Mouse (Mus musculus) embryonic facial prominence, embryonic 11.5 days (tissue): ENCODE data around the gene Lurap1. TPM values are rescaled to one million over a fixed set of nuclear protein-coding genes. Genes with fewer than 3 reads are reported as not detected.

ENCODE experiments used
- ATAC-seq: fragments of 200-750 bp; cut with Nextera tagmentation; replicated peaks from 2 replicates; pipeline ENCODE4 v1.8.0; 2017; ENCODE audit warnings: low read depth; ENCODE audit not compliant: insufficient number of reproducible peaks, low FRiP score, low TSS enrichment
- DNase-seq: peaks from one replicate; pipeline ENCODE4 v3.0.0-alpha.2; 2015; ENCODE audit warnings: low spot score
- H3K27ac ChIP-seq: fragments of 300-500 bp; sonication (generic); replicated peaks from 2 replicates; pipeline ENCODE4 v1.5.1; 2014; ENCODE audit warnings: mild to moderate bottlenecking, low read depth, low read length, control low read depth
- H3K27me3 ChIP-seq: fragments of 300-500 bp; sonication (generic); 2 replicates; pipeline ENCODE4 v1.6.1; 2014; ENCODE audit warnings: mild to moderate bottlenecking, low read length, moderate library complexity, mixed read lengths; ENCODE audit not compliant: control insufficient read depth, insufficient read depth
- H3K36me3 ChIP-seq: fragments of 300-500 bp; sonication (generic); replicated peaks from 2 replicates; pipeline ENCODE4 v1.6.1; 2014; ENCODE audit warnings: low read depth, mild to moderate bottlenecking, low read length, moderate library complexity, mixed read lengths; ENCODE audit not compliant: control insufficient read depth, insufficient read depth
- H3K4me1 ChIP-seq: fragments of 300-500 bp; sonication (generic); 2 replicates; pipeline ENCODE4 v1.6.1; 2014; ENCODE audit warnings: low read length, mixed read lengths; ENCODE audit not compliant: control insufficient read depth, insufficient read depth
- H3K4me2 ChIP-seq: fragments of 300-500 bp; sonication (generic); 2 replicates; pipeline ENCODE4 v1.6.1; 2014; ENCODE audit warnings: low read depth, mild to moderate bottlenecking, control low read depth, low read length, moderate library complexity
- H3K4me3 ChIP-seq: fragments of 300-500 bp; sonication (generic); 2 replicates; pipeline ENCODE4 v1.5.1; 2014; ENCODE audit warnings: low read depth, low read length, control low read depth
- H3K9ac ChIP-seq: fragments of 300-500 bp; sonication (generic); replicated peaks from 2 replicates; pipeline ENCODE4 v1.6.1; 2014; ENCODE audit warnings: mild to moderate bottlenecking, control low read depth, low read length
- H3K9me3 ChIP-seq: fragments of 300-500 bp; sonication (generic); replicated peaks from 2 replicates; pipeline ENCODE4 v1.6.1; 2016; ENCODE audit warnings: mild to moderate bottlenecking, low read length, inconsistent platforms, mixed read lengths; ENCODE audit not compliant: control insufficient read depth
- WGBS: fragments of 180-500 bp; shearing (Covaris S2); extraction: QIAGEN DNeasy Blood & Tissue Kit; methylation state at CpG from one replicate; pipeline ENCODE4 v1.1.7; 2014; 5-methylcytosine and 5-hydroxymethylcytosine counted together
- polyA plus RNA-seq: library from polyadenylated mRNA; unstranded; fragments of >200 nt; fragmentation: Nextera tagmentation; extraction: Ambion mirVana; gene quantifications from 2 replicates; pipeline ENCODE4 v1.2.1, GENCODE M21; 2014

Gene Lurap1
- 1.6 and 2.1 TPM in 2 replicates for polyA plus RNA-seq

DNA sequence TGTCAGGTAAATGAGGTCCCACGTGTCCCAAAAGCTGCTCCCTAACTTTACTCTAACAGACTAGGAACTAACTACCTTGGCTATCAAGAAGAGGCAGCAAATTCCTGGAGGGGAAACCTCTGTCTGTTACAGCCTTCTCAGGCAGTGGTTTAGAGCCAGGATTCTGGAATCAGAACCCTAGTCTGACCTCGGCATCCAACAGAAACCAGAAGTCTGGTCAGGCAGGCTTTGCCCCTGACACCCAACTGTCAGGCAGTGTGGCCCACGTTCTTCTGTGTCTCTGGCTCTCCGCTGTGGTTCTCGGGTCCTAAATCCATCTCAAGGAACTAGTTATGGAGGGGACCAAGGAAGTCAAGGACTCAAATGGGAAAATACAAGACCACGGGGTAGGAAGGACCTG is at the start of gene Lurap1:
Lurap1 (minus strand) TSS at position 101 of the 400 bp plus-strand sequence.
- 78% methylated on average over 6 of the region's 6 CpGs for WGBS
- Histone ChIP-seq H3K27me3 (no peaks in the 10 kb centered on the region), H3K36me3 (peaks cover 7% of the 10 kb centered on the region), H3K4me1 (peaks cover 2% of the 10 kb centered on the region; the same call in 1 of the 2 replicates), H3K4me3 (peak within 1 kb of the TSS; percentile 68), H3K9me3 (no peaks in the 10 kb centered on the region), H3K9ac (peak within 1 kb of the TSS; percentile 97), H3K4me2 (peak within 1 kb of the TSS; percentile 72), H3K27ac (peak within 1 kb of the TSS; percentile 85; the same call in 1 of the 2 replicates)
- DNase-seq, result no peak
- no peak for ATAC-seq

DNA sequence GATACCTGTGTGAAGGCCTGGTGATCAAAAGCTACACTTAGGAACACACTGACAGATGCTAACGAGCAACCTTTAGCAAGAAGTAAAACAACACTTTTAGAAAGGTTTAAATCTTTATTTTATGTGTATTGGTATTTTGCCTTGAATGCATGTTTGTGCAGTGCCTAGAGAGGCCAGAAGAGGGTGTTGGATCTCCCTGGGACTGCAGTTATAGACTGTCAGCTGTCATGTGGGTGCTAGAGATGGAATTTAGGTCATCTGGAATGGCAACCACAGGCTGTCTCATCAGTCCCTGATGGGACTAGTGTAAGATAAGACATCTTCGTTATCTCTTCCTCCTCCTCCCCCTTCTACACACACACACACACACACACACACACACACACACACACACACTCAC is 47.3 kb upstream of the Lurap1 start:
- Histone ChIP-seq H3K4me3 (no peak overlapping the region), H3K27ac (no peak overlapping the region), H3K9ac (no peak overlapping the region), H3K9me3 (no peaks in the 10 kb centered on the region), H3K4me1 (no peaks in the 10 kb centered on the region), H3K27me3 (no peaks in the 10 kb centered on the region), H3K36me3 (no peaks in the 10 kb centered on the region), H3K4me2 (no peak overlapping the region)
- ATAC-seq (no peak), DNase-seq (no peak)
- WGBS, result 85% methylated on average over 2 of the region's 2 CpGs

DNA sequence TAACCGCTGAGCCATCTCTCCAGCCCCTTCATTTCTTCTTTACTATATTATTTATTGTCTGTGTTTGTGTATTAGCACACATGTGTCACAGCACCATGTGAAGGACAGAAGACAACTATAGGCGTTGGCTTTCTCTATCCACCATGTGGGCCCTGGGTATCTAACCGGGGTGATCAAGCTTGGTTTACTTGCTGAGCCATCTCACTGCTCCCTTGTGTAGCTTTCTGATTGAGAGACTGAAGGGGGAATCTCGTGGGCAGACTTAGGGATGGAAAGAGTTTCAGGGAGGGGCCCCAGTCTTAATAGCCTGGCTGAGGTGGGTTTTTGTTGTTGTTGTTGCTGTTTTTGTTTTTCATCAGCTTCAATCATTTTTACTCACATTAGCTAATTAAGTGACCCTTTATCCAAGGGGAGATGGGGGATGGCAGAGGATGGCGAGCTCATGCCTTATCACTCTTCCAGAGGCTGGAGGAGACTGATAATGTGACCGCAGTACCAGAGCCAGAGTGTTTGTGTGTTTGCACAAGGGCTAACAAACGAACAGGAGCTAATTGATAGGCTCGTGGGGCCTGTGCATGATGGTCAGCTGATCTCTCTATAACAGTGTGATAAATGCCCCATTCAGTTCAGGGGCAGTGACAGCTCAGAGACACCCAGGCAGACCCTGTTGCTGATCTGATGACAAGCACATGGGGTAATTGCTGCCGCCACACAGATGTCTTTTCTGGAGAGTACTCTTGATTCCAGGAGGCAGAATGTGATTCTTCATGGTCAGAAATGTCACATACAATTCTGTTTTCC is 42.6 kb upstream of the Lurap1 start:
- Histone ChIP-seq H3K4me1 (no peaks in the 10 kb centered on the region), H3K36me3 (no peaks in the 10 kb centered on the region), H3K27me3 (no peaks in the 10 kb centered on the region), H3K9ac (no peak overlapping the region), H3K9me3 (no peaks in the 10 kb centered on the region), H3K4me3 (no peak overlapping the region), H3K4me2 (no peak overlapping the region), H3K27ac (no peak overlapping the region)
- DNase-seq (no peak), ATAC-seq (0 out of 2 replicates have a peak, but pooled peaks have one; percentile 18)
- 64% methylated on average over 9 of the region's 9 CpGs for WGBS

DNA sequence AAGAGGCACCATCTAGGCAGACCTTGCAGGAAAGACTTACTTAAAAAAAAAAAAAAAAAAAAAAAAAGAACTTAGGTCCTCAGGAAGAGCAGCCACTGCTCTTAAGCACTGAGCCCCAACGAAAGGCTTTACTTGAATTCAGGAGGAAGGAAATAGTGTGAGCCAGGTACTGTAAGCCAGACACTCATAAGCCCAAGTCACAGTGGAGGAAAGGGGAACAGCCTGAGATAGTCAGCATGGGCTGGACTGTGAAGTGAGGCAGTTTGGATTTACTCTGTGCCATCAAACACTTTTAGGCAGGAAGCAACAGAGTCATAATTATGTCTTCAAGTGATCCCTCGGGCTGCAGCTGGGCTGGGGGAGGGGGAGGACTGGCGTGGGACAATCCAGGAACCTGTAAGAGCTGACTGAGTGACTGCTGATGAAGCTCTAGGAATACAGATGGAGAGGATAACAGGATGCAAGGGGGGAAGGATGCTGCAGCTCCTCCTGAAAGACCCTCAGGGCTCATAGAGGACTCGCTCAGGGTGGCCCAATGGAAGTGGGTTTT is 41.2 kb upstream of the Lurap1 start:
- H3K27me3 ChIP-seq, result no peaks in the 10 kb centered on the region

DNA sequence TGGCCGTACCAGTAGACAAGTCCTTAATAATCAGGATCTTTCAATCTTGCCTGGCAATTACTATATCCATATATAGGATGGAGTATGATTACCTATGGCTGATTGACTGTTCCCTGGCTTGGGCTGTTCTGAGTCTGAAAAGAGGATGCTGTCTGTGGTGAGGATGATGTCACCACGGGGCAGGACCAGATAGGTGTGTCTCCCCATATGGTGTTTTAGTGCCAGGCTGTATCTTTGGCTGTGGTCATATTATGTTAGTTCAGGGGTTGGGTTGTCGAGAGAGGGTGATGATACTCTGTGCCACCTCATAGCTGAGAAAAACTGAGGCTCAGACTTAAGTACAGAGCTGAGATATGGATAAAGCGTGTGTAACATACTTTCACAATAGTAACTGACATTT is 33.9 kb upstream of the Lurap1 start:
- H3K4me2 ChIP-seq, result no peak overlapping the region
- no peak overlapping the region for H3K9ac ChIP-seq
- H3K36me3 ChIP-seq, result no peaks in the 10 kb centered on the region
- no peaks in the 10 kb centered on the region for H3K9me3 ChIP-seq
- DNase-seq (no peak), ATAC-seq (no peak)
- 88% methylated on average over 4 of the region's 4 CpGs for WGBS
- no peak overlapping the region for H3K27ac ChIP-seq
- no peak overlapping the region for H3K4me3 ChIP-seq
- H3K27me3 ChIP-seq, result no peaks in the 10 kb centered on the region
- no peaks in the 10 kb centered on the region for H3K4me1 ChIP-seq

More for the DNA sequence above, 41.2 kb upstream of the Lurap1 start:
- Histone ChIP-seq H3K9me3 (no peaks in the 10 kb centered on the region), H3K36me3 (no peaks in the 10 kb centered on the region), H3K9ac (no peak overlapping the region), H3K4me3 (no peak overlapping the region), H3K4me1 (no peaks in the 10 kb centered on the region), H3K27ac (no peak overlapping the region), H3K4me2 (no peak overlapping the region)
- 30% methylated on average over 4 of the region's 4 CpGs for WGBS
- DNase-seq (no peak), ATAC-seq (no peak)

DNA sequence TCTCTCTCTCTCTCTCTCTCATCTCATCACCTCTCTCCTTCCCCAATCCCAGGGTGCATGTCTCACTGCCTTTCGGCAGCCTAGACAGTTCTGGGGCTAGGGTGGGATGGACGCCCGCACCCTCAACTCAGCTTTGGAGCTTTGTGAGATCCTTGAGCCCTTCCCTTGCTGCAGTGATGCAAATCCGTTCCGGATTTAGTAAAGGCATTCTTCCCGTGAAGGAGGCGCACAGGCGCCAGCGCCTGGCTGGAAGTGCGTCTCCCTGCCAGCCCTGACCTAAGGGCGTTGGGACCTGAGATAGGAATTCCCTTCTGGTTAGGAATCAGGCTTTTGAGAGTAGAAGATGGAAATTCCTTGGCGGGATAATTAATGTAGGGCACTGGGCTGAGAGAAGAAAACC is 31.6 kb upstream of the Lurap1 start:
- H3K4me2 ChIP-seq, result 0 out of 2 replicates have a peak overlapping the region, but pooled peaks have one; percentile 26
- H3K4me3 ChIP-seq, result no peak overlapping the region
- H3K9ac ChIP-seq, result no peak overlapping the region; the same call in 1 of the 2 replicates
- no peak overlapping the region for H3K27ac ChIP-seq
- ATAC-seq (no peak), DNase-seq (peak; percentile 48)
- H3K27me3 ChIP-seq, result no peaks in the 10 kb centered on the region
- WGBS, result 5% methylated on average over 12 of the region's 12 CpGs
- no peaks in the 10 kb centered on the region for H3K4me1 ChIP-seq
- H3K9me3 ChIP-seq, result no peaks in the 10 kb centered on the region
- H3K36me3 ChIP-seq, result no peaks in the 10 kb centered on the region

DNA sequence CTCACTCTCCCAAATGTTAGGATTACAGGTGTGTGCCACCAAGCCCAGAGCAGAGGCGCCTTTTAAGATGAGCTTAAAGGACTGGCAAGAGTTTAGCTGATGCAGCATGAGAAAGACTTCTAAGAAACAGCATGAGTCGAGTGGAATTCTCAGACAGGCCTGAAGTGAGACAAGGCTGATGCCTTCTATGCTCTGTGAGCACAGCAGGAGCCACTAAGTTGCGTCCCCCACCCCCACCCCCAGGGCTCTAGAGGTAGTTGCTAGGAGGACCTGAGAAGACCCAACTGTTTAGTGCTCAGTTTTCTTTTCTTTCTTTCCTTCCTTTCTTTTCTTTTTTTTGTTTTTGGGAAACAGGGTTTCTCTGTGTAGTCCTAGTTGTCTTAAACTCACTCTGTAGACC is 30.9 kb upstream of the Lurap1 start:
- ATAC-seq (no peak), DNase-seq (no peak)
- H3K27me3 ChIP-seq, result no peaks in the 10 kb centered on the region
- no peak overlapping the region for H3K9ac ChIP-seq
- H3K27ac ChIP-seq, result no peak overlapping the region
- no peaks in the 10 kb centered on the region for H3K36me3 ChIP-seq
- H3K9me3 ChIP-seq, result no peaks in the 10 kb centered on the region
- no peak overlapping the region for H3K4me3 ChIP-seq
- no peak overlapping the region for H3K4me2 ChIP-seq
- WGBS, result 28% methylated on average over 3 of the region's 3 CpGs
- H3K4me1 ChIP-seq, result no peaks in the 10 kb centered on the region

DNA sequence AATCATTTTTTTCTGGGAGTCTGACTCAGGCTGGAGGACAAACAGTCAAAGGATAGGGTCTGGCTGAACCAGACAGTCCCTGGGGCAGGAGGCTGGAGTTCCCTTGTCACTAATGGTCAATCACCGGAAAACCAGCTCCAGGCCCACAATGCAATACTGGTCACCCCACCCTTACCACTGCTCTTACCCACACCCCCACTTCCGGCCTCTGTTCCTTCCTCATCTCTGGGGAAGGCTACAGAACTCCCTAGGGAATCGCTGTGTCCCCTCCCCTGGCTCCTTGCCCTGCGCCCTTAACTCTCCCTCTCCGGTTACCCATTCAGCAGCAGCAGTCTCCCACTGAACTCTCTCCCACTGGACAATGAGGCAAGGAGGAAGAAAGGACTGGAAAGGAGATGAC is 26.0 kb upstream of the Lurap1 start:
- Histone ChIP-seq H3K36me3 (no peaks in the 10 kb centered on the region), H3K4me2 (peak overlapping the region; percentile 21; the same call in 1 of the 2 replicates), H3K9ac (peak overlapping the region; percentile 1; the same call in 1 of the 2 replicates), H3K9me3 (no peaks in the 10 kb centered on the region), H3K27me3 (no peaks in the 10 kb centered on the region), H3K27ac (peak overlapping the region; percentile 32; the same call in 1 of the 2 replicates), H3K4me1 (peaks cover 4% of the 10 kb centered on the region), H3K4me3 (no peak overlapping the region)
- WGBS, result 16% methylated on average over 5 of the region's 5 CpGs
- DNase-seq (no peak), ATAC-seq (no peak)
